Mouse (Mus musculus): ENCODE results near the gene Gm42906. TPM values are rescaled to one million over a fixed set of nuclear protein-coding genes. Genes with fewer than 3 reads are reported as not detected.

Gm42906 gene
- total and polyA plus RNA-seq, 2 experiments from 2014 or later: not detected

GRCm38 (mm10) chr5:151333191-151333594, 94.8 kb downstream of the Gm42906 start:
- Histone ChIP-seq H3K4me2 (ENCODE audit: low read depth, low read length) (no peak overlapping the region), H3K4me3 (ENCODE audit: low read length) (no peak overlapping the region), H3K9ac (replicated peaks; ENCODE audit: low read length) (no peak overlapping the region), H3K27me3 (ENCODE audit: insufficient read depth, low read length) (no peaks in the 10 kb centered on the region), H3K36me3 (ENCODE audit: insufficient read depth, low read length) (no peaks in the 10 kb centered on the region), H3K4me1 (ENCODE audit: insufficient read depth, low read length) (no peaks in the 10 kb centered on the region), H3K27ac (no peak overlapping the region), H3K9me3 (ENCODE audit: low read length) (no peaks in the 10 kb centered on the region)
- no peak for TF ChIP-seq CTCF (IDR thresholded peaks at IDR 0.05; ENCODE audit: low read depth)
- no peak for DNase-seq (ENCODE audit: low spot score)
- no peak for ATAC-seq

DNA sequence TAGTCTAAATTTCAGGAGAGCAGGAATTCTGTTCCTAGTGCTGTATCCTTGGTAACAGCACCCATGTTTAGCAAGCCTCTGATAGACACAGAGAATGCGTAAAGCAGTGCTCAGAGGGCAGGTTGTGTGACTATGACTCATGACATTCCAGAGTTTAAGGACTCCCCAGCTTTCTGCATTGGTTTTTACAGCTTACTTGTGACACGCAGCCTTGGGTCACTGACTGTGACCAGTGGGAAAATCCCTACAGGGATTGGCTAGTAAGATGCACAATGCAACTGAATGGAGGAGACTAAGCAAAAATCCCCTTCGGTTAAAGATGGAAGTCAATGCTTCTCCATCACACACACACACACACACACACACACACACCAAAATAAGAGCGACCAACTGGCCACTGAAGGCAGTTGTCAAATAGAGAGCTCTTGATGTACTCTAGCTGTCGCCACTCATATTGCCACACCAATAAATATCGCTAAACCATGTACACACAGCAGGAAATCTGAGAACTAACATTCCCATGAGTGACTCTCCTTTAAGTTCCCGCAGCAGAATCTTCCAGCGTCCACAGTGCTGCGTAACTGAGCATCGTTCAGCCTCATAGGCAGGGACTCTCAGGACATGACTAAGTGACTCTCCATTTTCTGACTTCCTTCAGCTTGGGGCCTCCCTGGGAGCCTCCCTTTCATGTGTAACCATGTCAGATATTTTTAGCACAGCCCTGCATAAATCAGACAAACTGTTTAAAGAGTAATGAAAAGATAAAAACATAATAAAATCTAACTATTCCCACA, 112.0 kb downstream of the Gm42906 start:
- no peak for DNase-seq (ENCODE audit: low spot score)
- Histone ChIP-seq H3K9ac (replicated peaks; ENCODE audit: low read length) (no peak overlapping the region), H3K9me3 (ENCODE audit: low read length) (no peaks in the 10 kb centered on the region), H3K4me3 (ENCODE audit: low read length) (no peak overlapping the region), H3K27ac (peak overlapping the region; percentile 15; the same call in 1 of the 2 replicates), H3K4me1 (ENCODE audit: insufficient read depth, low read length) (no peaks in the 10 kb centered on the region), H3K36me3 (ENCODE audit: insufficient read depth, low read length) (no peaks in the 10 kb centered on the region), H3K4me2 (ENCODE audit: low read depth, low read length) (no peak overlapping the region), H3K27me3 (ENCODE audit: insufficient read depth, low read length) (no peaks in the 10 kb centered on the region)
- ATAC-seq: no peak
- no peak for TF ChIP-seq CTCF (IDR thresholded peaks at IDR 0.05; ENCODE audit: low read depth)
- 66% methylated on average over 10 of the region's 10 CpGs for WGBS

GRCm38 (mm10) chr5:151300286-151300685, 127.7 kb downstream of the Gm42906 start:
- no peaks in the 10 kb centered on the region for H3K27me3 ChIP-seq (ENCODE audit: insufficient read depth, low read length)
- no peaks in the 10 kb centered on the region for H3K4me1 ChIP-seq (ENCODE audit: insufficient read depth, low read length)
- 67% methylated on average over 2 of the region's 2 CpGs for WGBS
- H3K36me3 ChIP-seq (ENCODE audit: insufficient read depth, low read length): no peaks in the 10 kb centered on the region
- no peak for TF ChIP-seq CTCF (IDR thresholded peaks at IDR 0.05; ENCODE audit: low read depth)
- no peak for DNase-seq (ENCODE audit: low spot score)
- no peak overlapping the region for H3K9ac ChIP-seq (replicated peaks; ENCODE audit: low read length)
- no peak overlapping the region for H3K4me3 ChIP-seq (ENCODE audit: low read length)
- H3K27ac ChIP-seq: no peak overlapping the region
- no peak for ATAC-seq
- H3K9me3 ChIP-seq (ENCODE audit: low read length): no peaks in the 10 kb centered on the region
- H3K4me2 ChIP-seq (ENCODE audit: low read depth, low read length): no peak overlapping the region

GRCm38 (mm10) chr5:151299576-151299975, 128.4 kb downstream of the Gm42906 start:
- Histone ChIP-seq H3K9ac (replicated peaks; ENCODE audit: low read length) (no peak overlapping the region), H3K27me3 (ENCODE audit: insufficient read depth, low read length) (no peaks in the 10 kb centered on the region), H3K4me2 (ENCODE audit: low read depth, low read length) (no peak overlapping the region), H3K36me3 (ENCODE audit: insufficient read depth, low read length) (no peaks in the 10 kb centered on the region), H3K27ac (no peak overlapping the region), H3K4me1 (ENCODE audit: insufficient read depth, low read length) (no peaks in the 10 kb centered on the region), H3K4me3 (ENCODE audit: low read length) (no peak overlapping the region), H3K9me3 (ENCODE audit: low read length) (no peaks in the 10 kb centered on the region)
- no peak for TF ChIP-seq CTCF (IDR thresholded peaks at IDR 0.05; ENCODE audit: low read depth)
- 81% methylated on average over 7 of the region's 7 CpGs for WGBS
- ATAC-seq (no peak), DNase-seq (ENCODE audit: low spot score) (no peak)

GRCm38 (mm10) chr5:151298371-151298770, 129.6 kb downstream of the Gm42906 start:
- no peaks in the 10 kb centered on the region for H3K27me3 ChIP-seq (ENCODE audit: insufficient read depth, low read length)
- ATAC-seq: no peak
- WGBS: 77% methylated on average over 4 of the region's 4 CpGs
- no peak for TF ChIP-seq CTCF (IDR thresholded peaks at IDR 0.05; ENCODE audit: low read depth)
- no peak overlapping the region for H3K27ac ChIP-seq
- no peaks in the 10 kb centered on the region for H3K36me3 ChIP-seq (ENCODE audit: insufficient read depth, low read length)
- DNase-seq (ENCODE audit: low spot score): no peak
- H3K9me3 ChIP-seq (ENCODE audit: low read length): no peaks in the 10 kb centered on the region
- H3K9ac ChIP-seq (replicated peaks; ENCODE audit: low read length): no peak overlapping the region
- H3K4me3 ChIP-seq (ENCODE audit: low read length): no peak overlapping the region
- H3K4me1 ChIP-seq (ENCODE audit: insufficient read depth, low read length): no peaks in the 10 kb centered on the region
- H3K4me2 ChIP-seq (ENCODE audit: low read depth, low read length): no peak overlapping the region

DNA sequence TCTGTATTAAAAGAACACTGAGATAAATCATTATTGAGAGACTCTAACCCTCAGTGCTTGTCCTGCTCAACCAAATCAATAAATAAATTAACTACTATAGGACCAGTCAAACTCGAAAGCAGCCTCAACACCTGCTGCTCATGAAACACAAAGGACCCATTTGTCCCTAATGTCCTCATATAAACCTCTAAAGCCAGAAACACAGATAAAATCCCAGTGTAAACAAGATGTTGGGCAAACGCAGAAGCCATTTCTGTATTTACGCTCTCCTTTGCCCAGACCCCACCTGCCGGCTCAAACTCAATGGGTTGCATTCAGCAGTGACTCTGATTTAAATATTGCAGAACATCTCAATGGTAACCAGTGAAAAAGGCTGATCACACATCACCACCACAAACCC, 131.7 kb downstream of the Gm42906 start:
- Histone ChIP-seq H3K9me3 (ENCODE audit: low read length) (no peaks in the 10 kb centered on the region), H3K4me2 (ENCODE audit: low read depth, low read length) (no peak overlapping the region), H3K27ac (no peak overlapping the region), H3K9ac (replicated peaks; ENCODE audit: low read length) (no peak overlapping the region), H3K4me1 (ENCODE audit: insufficient read depth, low read length) (no peaks in the 10 kb centered on the region), H3K27me3 (ENCODE audit: insufficient read depth, low read length) (no peaks in the 10 kb centered on the region), H3K36me3 (ENCODE audit: insufficient read depth, low read length) (no peaks in the 10 kb centered on the region), H3K4me3 (ENCODE audit: low read length) (no peak overlapping the region)
- 72% methylated on average over 4 of the region's 4 CpGs for WGBS
- ATAC-seq: no peak
- TF ChIP-seq CTCF (IDR thresholded peaks at IDR 0.05; ENCODE audit: low read depth): no peak
- no peak for DNase-seq (ENCODE audit: low spot score)

DNA sequence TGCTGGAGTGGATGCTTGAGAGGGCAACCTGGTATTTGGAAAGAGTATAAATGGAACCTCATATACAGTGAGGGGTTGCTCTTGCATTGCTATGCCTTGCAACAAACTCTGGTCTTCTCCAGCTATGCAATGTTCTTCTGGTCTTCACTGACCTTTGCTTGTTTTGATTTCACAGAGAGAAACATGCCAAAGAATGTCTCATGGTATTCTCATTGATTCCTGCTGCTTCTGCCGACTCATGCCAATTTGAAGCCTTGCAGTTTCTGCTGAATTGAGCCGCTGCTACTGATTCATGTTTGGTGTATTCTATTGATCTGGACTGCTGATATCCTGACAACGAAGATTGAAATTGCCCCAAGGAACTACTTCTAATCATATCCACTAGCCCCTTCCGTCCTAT, 134.4 kb downstream of the Gm42906 start:
- Histone ChIP-seq H3K4me1 (ENCODE audit: insufficient read depth, low read length) (no peaks in the 10 kb centered on the region), H3K9ac (replicated peaks; ENCODE audit: low read length) (no peak overlapping the region), H3K27me3 (ENCODE audit: insufficient read depth, low read length) (no peaks in the 10 kb centered on the region), H3K36me3 (ENCODE audit: insufficient read depth, low read length) (no peaks in the 10 kb centered on the region), H3K27ac (no peak overlapping the region), H3K4me3 (ENCODE audit: low read length) (no peak overlapping the region), H3K4me2 (ENCODE audit: low read depth, low read length) (no peak overlapping the region), H3K9me3 (ENCODE audit: low read length) (no peaks in the 10 kb centered on the region)
- no peak for TF ChIP-seq CTCF (IDR thresholded peaks at IDR 0.05; ENCODE audit: low read depth)
- ATAC-seq: no peak
- WGBS: 84% methylated on average over 4 of the region's 4 CpGs
- DNase-seq (ENCODE audit: low spot score): no peak
